Mouse (Mus musculus) forebrain, embryonic 11.5 days (tissue): ENCODE measurements around the gene Smim14. TPM values are rescaled to one million over a fixed set of nuclear protein-coding genes. Genes with fewer than 3 reads are reported as not detected.
"Not testable (repeated sequence)": the region's sequence is repeated elsewhere in the genome, so short reads cannot be mapped to it uniquely, and the experiment has no call there.

ENCODE experiments used
- ATAC-seq: fragments of 200-750 bp; cut with Nextera tagmentation; replicated peaks from 2 replicates; pipeline ENCODE4 v1.8.0; 2017; ENCODE audit warnings: moderate TSS enrichment; ENCODE audit not compliant: low FRiP score
- DNase-seq: peaks from one replicate; pipeline ENCODE4 v3.0.0-alpha.2; 2017; ENCODE audit warnings: low spot score
- H3K27ac ChIP-seq: fragments of 300-500 bp; sonication (generic); 2 replicates; pipeline ENCODE4 v1.5.1; 2014; ENCODE audit warnings: low read depth, low read length
- H3K27me3 ChIP-seq: fragments of 300-500 bp; sonication (generic); 2 replicates; pipeline ENCODE4 v1.6.1; 2014; ENCODE audit warnings: mild to moderate bottlenecking, low read length, mixed read lengths; ENCODE audit not compliant: control insufficient read depth, insufficient read depth
- H3K36me3 ChIP-seq: fragments of 300-500 bp; sonication (generic); 2 replicates; pipeline ENCODE4 v1.6.1; 2014; ENCODE audit warnings: mild to moderate bottlenecking, low read length, moderate library complexity, mixed read lengths; ENCODE audit not compliant: control insufficient read depth, insufficient read depth
- H3K4me1 ChIP-seq: fragments of 300-500 bp; sonication (generic); replicated peaks from 2 replicates; pipeline ENCODE4 v1.6.1; 2014; ENCODE audit warnings: low read length, mixed read lengths; ENCODE audit not compliant: control insufficient read depth, insufficient read depth
- H3K4me2 ChIP-seq: fragments of 300-500 bp; sonication (generic); 2 replicates; pipeline ENCODE4 v1.6.1; 2014; ENCODE audit warnings: low read depth, mild to moderate bottlenecking, low read length, moderate library complexity, mixed read lengths; ENCODE audit not compliant: severe bottlenecking
- H3K4me3 ChIP-seq: fragments of 300-500 bp; sonication (generic); 2 replicates; pipeline ENCODE4 v1.5.1; 2014; ENCODE audit warnings: low read depth, low read length
- H3K9ac ChIP-seq: fragments of 300-500 bp; sonication (generic); 2 replicates; pipeline ENCODE4 v1.6.1; 2014; ENCODE audit warnings: low read length
- H3K9me3 ChIP-seq: fragments of 300-500 bp; sonication (generic); 2 replicates; pipeline ENCODE4 v1.6.1; 2016; ENCODE audit warnings: low read length, mixed read lengths; ENCODE audit not compliant: control insufficient read depth
- WGBS: fragments of 180-500 bp; shearing (Covaris S2); extraction: QIAGEN DNeasy Blood & Tissue Kit; methylation state at CpG from one replicate; pipeline ENCODE4 v1.1.7; 2014; 5-methylcytosine and 5-hydroxymethylcytosine counted together
- polyA plus RNA-seq: library from polyadenylated mRNA; unstranded; fragments of >200 nt; fragmentation: Nextera tagmentation; extraction: Ambion mirVana; gene quantifications from 2 replicates; pipeline ENCODE4 v1.2.1, GENCODE M21; 2014

The Smim14 gene
- polyA plus RNA-seq, 1 experiment from 2014 or later = 71.9 TPM

DNA sequence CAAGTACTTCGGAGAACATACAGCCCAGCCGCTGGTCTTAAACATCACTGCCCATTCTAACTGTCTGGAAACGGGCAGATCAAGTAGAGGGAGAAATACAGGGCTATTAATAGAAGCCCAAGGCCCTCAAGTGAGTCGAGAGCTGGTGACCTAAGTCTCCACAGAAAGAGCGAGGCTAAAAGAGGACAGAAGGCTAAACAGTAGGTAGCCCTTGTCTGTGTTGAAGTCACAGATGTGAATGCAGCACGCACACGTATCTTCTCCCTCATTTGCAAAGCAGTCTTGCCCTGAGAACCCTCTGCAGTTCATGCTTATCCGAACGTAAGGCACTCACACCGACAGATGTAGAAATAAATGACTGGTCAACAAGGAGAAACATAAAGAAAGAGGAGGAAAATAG, 49.6 kb downstream of the Smim14 start:
- DNase-seq (no peak), ATAC-seq (no peak)
- Histone ChIP-seq H3K9me3 (no peaks in the 10 kb centered on the region), H3K4me3 (no peak overlapping the region), H3K27me3 (no peaks in the 10 kb centered on the region), H3K27ac (no peak overlapping the region), H3K36me3 (no peaks in the 10 kb centered on the region), H3K4me1 (peaks cover 5% of the 10 kb centered on the region; the same call in 1 of the 2 replicates), H3K9ac (no peak overlapping the region), H3K4me2 (no peak overlapping the region)
- 90% methylated on average over 10 of the region's 10 CpGs for WGBS

DNA sequence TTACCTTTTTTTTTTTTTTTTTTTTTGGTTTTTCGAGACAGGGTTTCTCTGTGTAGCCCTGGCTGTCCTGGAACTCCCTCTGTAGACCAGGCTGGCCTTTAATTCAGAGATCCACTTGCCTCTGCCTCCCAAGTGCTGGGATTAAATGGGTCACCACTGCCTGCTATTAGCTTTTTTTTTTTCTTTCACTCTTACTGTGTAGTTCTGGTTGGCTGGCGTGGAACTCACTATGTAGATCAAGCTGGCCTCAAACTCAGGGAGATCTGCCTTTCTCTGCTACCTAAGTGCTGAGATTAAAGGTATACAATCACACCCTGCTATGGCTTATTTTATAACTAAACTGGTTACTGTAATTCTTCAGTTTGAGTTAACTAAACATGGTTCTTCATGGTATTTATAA, 50.5 kb downstream of the Smim14 start:
- 96% methylated on average over 2 of the region's 2 CpGs for WGBS

DNA sequence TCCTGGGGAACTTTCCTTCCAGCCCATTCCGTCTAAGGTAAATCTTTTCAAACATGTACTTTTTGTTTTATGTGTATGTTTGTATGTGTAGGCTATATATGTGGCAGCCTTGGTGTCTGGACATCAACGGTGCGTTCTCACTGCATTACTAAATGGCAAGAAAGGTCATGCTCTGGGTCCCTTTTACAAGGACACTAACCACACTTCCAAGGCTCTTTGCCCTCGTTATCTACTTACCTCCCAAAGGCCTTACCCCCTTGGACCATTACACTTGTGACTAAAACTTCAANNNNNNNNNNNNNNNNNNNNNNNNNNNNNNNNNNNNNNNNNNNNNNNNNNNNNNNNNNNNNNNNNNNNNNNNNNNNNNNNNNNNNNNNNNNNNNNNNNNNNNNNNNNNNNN, 54.0 kb downstream of the Smim14 start:
- Histone ChIP-seq H3K4me2 (no peak overlapping the region), H3K9me3 (no peaks in the 10 kb centered on the region), H3K4me1 (no peaks in the 10 kb centered on the region), H3K4me3 (no peak overlapping the region), H3K27ac (no peak overlapping the region), H3K9ac (no peak overlapping the region), H3K27me3 (no peaks in the 10 kb centered on the region), H3K36me3 (no peaks in the 10 kb centered on the region)
- no peak for DNase-seq
- 84% methylated on average over 4 of the region's 4 CpGs for WGBS
- ATAC-seq = no peak

More for the DNA sequence above, 50.5 kb downstream of the Smim14 start:
- DNase-seq (no peak), ATAC-seq (no peak)
- no peak overlapping the region for H3K4me3 ChIP-seq
- peaks cover 2% of the 10 kb centered on the region; the same call in 1 of the 2 replicates for H3K4me1 ChIP-seq
- H3K9ac ChIP-seq = no peak overlapping the region
- no peaks in the 10 kb centered on the region for H3K9me3 ChIP-seq
- H3K27ac ChIP-seq = no peak overlapping the region
- H3K36me3 ChIP-seq = no peaks in the 10 kb centered on the region
- H3K27me3 ChIP-seq = no peaks in the 10 kb centered on the region
- H3K4me2 ChIP-seq = no peak overlapping the region

DNA sequence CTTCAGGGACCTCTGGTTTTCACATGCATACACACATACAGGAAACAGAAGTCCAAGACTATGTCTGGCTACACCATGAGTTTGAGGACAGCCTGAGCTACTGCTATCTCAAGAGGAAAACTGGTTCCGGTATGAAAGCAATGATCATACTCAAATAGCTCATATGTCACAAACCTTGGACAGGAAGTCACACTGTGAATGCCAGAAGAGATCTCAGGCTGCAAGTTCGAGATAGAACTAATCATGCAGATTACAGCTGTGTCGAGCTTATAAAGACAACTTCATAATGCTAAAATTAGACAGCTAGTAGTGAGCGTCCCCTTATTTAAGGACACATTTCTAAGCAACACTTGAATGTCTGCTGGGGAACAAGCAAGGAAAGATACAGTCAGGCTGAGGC, 56.5 kb downstream of the Smim14 start:
- no peak for ATAC-seq
- no peak overlapping the region for H3K9ac ChIP-seq

GRCm38 (mm10) chr5:65479681-65480445, 57.1 kb downstream of the Smim14 start:
- H3K4me2 ChIP-seq = no peak overlapping the region
- H3K4me1 ChIP-seq = no peaks in the 10 kb centered on the region
- H3K27me3 ChIP-seq = no peaks in the 10 kb centered on the region
- H3K36me3 ChIP-seq = no peaks in the 10 kb centered on the region
- ATAC-seq = no peak
- 93% methylated on average over 9 of the region's 9 CpGs for WGBS
- H3K27ac ChIP-seq = no peak overlapping the region
- no peaks in the 10 kb centered on the region for H3K9me3 ChIP-seq
- no peak for DNase-seq
- no peak overlapping the region for H3K4me3 ChIP-seq
- H3K9ac ChIP-seq = no peak overlapping the region

More for the DNA sequence above, 56.5 kb downstream of the Smim14 start:
- Histone ChIP-seq H3K27ac (no peak overlapping the region), H3K4me1 (no peaks in the 10 kb centered on the region), H3K36me3 (no peaks in the 10 kb centered on the region), H3K4me2 (no peak overlapping the region), H3K4me3 (no peak overlapping the region), H3K27me3 (no peaks in the 10 kb centered on the region), H3K9me3 (no peaks in the 10 kb centered on the region)
- DNase-seq = no peak
- WGBS = 88% methylated on average over 4 of the region's 4 CpGs

DNA sequence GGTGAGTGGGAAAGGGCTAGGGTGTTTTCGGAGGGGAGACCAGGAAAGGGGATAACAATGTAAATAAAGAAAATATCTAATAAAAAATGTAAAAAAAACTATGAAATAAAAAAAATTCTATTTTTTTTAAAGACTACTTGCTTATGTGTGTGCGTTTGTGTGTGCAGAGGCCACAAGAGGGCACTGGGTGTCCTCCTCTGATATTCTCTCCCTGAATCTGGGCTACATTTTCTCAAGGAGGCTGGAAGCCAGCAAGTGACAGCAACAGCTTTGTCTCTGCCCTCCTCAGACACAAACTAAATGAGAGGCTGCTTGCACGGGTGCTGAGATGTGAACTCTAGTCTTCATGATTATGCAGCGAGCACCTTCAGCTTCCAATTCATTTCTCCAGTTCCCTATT, 58.8 kb downstream of the Smim14 start:
- 70% methylated on average over 4 of the region's 4 CpGs for WGBS

DNA sequence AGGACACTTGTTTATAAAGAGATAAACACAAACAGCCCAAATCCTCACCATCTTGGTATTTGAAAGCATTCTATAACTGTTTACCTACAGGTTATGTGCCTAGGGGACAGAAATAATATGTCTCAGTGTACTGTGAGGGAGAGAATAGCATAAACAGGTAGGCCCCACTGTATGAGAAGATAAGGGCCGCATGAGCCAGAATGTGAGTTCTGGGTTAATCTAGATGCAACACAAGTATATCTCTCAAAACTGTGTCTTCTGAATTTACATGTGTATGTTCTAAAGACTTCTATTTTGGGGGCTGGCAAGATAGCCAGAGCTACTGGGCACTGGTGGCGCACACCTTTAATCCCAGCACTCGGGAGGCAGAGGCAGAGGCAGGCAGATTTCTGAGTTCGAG, 60.2 kb downstream of the Smim14 start:
- H3K36me3 ChIP-seq, DNase-seq, ATAC-seq, H3K4me1 ChIP-seq, H3K4me3 ChIP-seq, H3K9ac ChIP-seq, H3K9me3 ChIP-seq, H3K4me2 ChIP-seq, H3K27me3 ChIP-seq, H3K27ac ChIP-seq: not testable (repeated sequence)
- 92% methylated on average over 3 of the region's 4 CpGs for WGBS

More for the DNA sequence above, 58.8 kb downstream of the Smim14 start:
- Histone ChIP-seq H3K27ac (no peak overlapping the region), H3K9ac (no peak overlapping the region), H3K4me1 (no peaks in the 10 kb centered on the region), H3K4me3 (no peak overlapping the region), H3K36me3 (no peaks in the 10 kb centered on the region), H3K9me3 (no peaks in the 10 kb centered on the region), H3K27me3 (no peaks in the 10 kb centered on the region), H3K4me2 (no peak overlapping the region)
- DNase-seq = no peak
- no peak for ATAC-seq

- DNase-seq (no peak), ATAC-seq (no peak)
- no peak overlapping the region for H3K4me2 ChIP-seq
- no peaks in the 10 kb centered on the region for H3K4me1 ChIP-seq
- 78% methylated on average over 2 of the region's 2 CpGs for WGBS
- H3K27me3 ChIP-seq = no peaks in the 10 kb centered on the region
- H3K4me3 ChIP-seq = no peak overlapping the region
- no peak overlapping the region for H3K9ac ChIP-seq
- H3K9me3 ChIP-seq = no peaks in the 10 kb centered on the region
- H3K36me3 ChIP-seq = no peaks in the 10 kb centered on the region
- no peak overlapping the region for H3K27ac ChIP-seq
Measured at GRCm38 (mm10) chr5:65475806-65476205, 61.2 kb downstream of the Smim14 start.

DNA sequence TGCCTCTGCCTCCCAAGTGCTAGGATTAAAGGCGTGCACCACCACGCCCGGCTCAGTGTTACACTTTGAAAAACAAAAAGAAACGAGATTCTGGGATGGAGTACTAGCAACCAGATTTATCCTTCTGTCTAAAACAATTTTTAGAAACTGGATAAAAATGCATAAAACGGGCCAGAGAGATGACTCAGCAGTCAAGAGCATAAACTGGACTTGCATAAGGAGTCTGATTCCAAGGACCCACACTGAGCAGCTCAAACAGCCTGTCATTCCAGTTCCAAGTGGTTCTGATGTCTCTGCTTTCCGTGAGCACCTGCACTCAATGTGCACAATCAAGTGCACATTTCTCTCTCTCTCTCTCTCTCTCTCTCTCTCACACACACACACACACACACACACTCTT, 67.2 kb downstream of the Smim14 start:
- no peak for ATAC-seq
- no peak overlapping the region for H3K9ac ChIP-seq
- no peak overlapping the region for H3K4me2 ChIP-seq
- H3K27me3 ChIP-seq = no peaks in the 10 kb centered on the region
- no peak overlapping the region for H3K27ac ChIP-seq
- no peak overlapping the region for H3K4me3 ChIP-seq
- H3K9me3 ChIP-seq = no peaks in the 10 kb centered on the region
- H3K4me1 ChIP-seq = no peaks in the 10 kb centered on the region
- no peaks in the 10 kb centered on the region; the same call in 1 of the 2 replicates for H3K36me3 ChIP-seq
- WGBS = 92% methylated on average over 6 of the region's 6 CpGs
- DNase-seq = no peak
